Mouse (Mus musculus) limb, embryonic 12.5 days (tissue): ENCODE data around the gene D10Wsu102e. TPM values are rescaled to one million over a fixed set of nuclear protein-coding genes. Genes with fewer than 3 reads are reported as not detected.
"Not testable (repeated sequence)": the region's sequence is repeated elsewhere in the genome, so short reads cannot be mapped to it uniquely, and the experiment has no call there.

Source experiments
- ATAC-seq: fragments of 200-750 bp; cut with Nextera tagmentation; 2 replicates; pipeline ENCODE4 v1.8.0; 2017; ENCODE audit warnings: low read depth, moderate TSS enrichment; ENCODE audit not compliant: insufficient number of reproducible peaks, insufficient read depth, low FRiP score, low TSS enrichment
- H3K27ac ChIP-seq: fragments of 300-500 bp; sonication (generic); 2 replicates; pipeline ENCODE4 v1.5.1; 2016; ENCODE audit warnings: mild to moderate bottlenecking, moderate library complexity
- H3K27me3 ChIP-seq: fragments of 300-500 bp; sonication (generic); 2 replicates; pipeline ENCODE4 v1.6.1; 2016; ENCODE audit warnings: mild to moderate bottlenecking, moderate library complexity
- H3K36me3 ChIP-seq: fragments of 300-500 bp; sonication (generic); 2 replicates; pipeline ENCODE4 v1.6.1; 2016; ENCODE audit warnings: mild to moderate bottlenecking, moderate library complexity
- H3K4me1 ChIP-seq: fragments of 300-500 bp; sonication (generic); replicated peaks from 2 replicates; pipeline ENCODE4 v1.6.1; 2016
- H3K4me2 ChIP-seq: fragments of 300-500 bp; sonication (generic); 2 replicates; pipeline ENCODE4 v1.6.1; 2016; ENCODE audit warnings: mild to moderate bottlenecking, moderate library complexity
- H3K4me3 ChIP-seq: fragments of 300-500 bp; sonication (generic); replicated peaks from 2 replicates; pipeline ENCODE4 v1.5.1; 2016; ENCODE audit warnings: mild to moderate bottlenecking
- H3K9ac ChIP-seq: fragments of 300-500 bp; sonication (generic); replicated peaks from 2 replicates; pipeline ENCODE4 v1.6.1; 2016; ENCODE audit warnings: mild to moderate bottlenecking, moderate library complexity
- H3K9me3 ChIP-seq: fragments of 300-500 bp; sonication (generic); 2 replicates; pipeline ENCODE4 v1.6.1; 2016; ENCODE audit warnings: mild to moderate bottlenecking, moderate library complexity
- WGBS: fragments of 180-500 bp; shearing (Covaris S2); methylation state at CpG from one replicate; pipeline ENCODE4 v1.1.7; 2016; 5-methylcytosine and 5-hydroxymethylcytosine counted together
- polyA plus RNA-seq: library from polyadenylated mRNA; unstranded; fragments of >200 nt; fragmentation: Nextera tagmentation; extraction: Ambion mirVana; gene quantifications from 2 replicates; pipeline ENCODE4 v1.2.1, GENCODE M21; 2016

The D10Wsu102e gene
- polyA plus RNA-seq, 1 experiment from 2014 or later = 0.92 TPM

DNA sequence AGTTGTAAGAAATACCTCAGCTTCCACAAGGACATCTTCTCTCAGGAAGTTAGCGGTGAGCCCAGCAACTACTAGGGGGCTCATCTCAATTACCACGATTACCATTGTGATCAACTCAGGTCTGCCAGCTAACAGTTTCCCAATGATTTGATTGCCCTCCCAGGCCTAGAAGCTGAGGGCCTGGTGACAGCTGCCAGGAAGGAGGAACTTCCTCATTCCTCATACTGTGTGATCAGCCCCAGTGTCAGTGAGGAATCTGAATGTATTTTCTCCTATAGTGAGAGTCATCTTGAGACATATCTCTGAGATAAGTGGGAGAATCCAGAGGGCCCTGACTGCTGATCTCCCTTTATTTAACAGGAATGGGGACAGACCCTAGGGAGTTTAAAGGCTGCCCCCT is 37.3 kb downstream of the D10Wsu102e start:
- Histone ChIP-seq H3K4me3 (no peak overlapping the region), H3K27ac (no peak overlapping the region), H3K27me3 (no peaks in the 10 kb centered on the region), H3K4me1 (no peaks in the 10 kb centered on the region), H3K4me2 (no peak overlapping the region), H3K36me3 (no peaks in the 10 kb centered on the region), H3K9ac (no peak overlapping the region), H3K9me3 (no peaks in the 10 kb centered on the region)
- whole genome bisulfite sequencing = 90% methylated on average over 2 of the region's 2 CpGs
- no peak for ATAC-seq

DNA sequence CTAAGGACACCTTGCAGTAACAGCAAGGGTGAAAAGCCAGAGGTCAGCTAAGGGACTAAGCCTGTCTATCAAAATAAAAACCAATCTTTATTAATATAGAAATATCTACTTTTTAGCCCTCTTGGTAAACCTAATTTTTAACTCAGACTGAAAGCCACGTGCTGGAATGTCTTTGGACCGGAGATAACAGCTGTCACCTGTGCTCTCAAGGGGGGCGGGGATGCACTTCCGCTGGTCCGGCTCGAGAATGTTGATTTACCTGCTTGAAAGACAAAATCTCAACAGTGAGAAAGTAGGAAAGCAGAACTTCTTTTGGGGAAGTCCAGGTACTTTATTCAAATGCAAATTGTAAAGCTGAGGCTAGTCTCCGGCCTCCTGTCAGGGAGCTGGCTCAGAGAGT is 40.9 kb downstream of the D10Wsu102e start:
- H3K4me2 ChIP-seq = not testable (repeated sequence)

DNA sequence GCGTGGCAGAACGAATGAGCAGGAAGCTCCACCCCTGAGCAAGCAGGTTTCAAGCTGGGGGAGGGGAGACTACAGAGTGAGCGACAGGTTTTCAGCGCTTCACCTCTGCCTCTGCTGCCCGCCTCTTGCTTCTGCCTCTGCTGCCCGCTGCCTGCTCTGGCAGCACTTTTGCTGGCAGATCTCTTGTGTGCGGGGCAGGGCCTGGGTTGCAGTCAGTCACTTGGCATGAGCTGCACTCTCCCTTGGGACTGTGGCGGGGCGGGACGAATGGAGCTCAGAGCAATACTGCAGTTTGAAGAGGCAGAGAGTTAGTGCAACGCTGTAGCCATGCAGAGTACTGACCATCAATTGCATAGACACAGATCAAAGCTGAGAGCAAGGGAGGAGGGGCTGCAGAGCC is 45.0 kb downstream of the D10Wsu102e start:
- no peaks in the 10 kb centered on the region for H3K27me3 ChIP-seq
- WGBS = 90% methylated on average over 11 of the region's 11 CpGs
- no peak overlapping the region for H3K9ac ChIP-seq
- H3K4me3 ChIP-seq = no peak overlapping the region
- ATAC-seq = no peak
- H3K27ac ChIP-seq = no peak overlapping the region
- H3K36me3 ChIP-seq = peaks cover 9% of the 10 kb centered on the region
- H3K9me3 ChIP-seq = peaks cover 15% of the 10 kb centered on the region
- no peaks in the 10 kb centered on the region for H3K4me1 ChIP-seq
- H3K4me2 ChIP-seq = no peak overlapping the region

More for the DNA sequence above, 40.9 kb downstream of the D10Wsu102e start:
- H3K4me1 ChIP-seq, ATAC-seq, H3K4me3 ChIP-seq, H3K9ac ChIP-seq, H3K36me3 ChIP-seq, H3K27me3 ChIP-seq, H3K27ac ChIP-seq: not testable (repeated sequence)
- WGBS = 86% methylated on average over 7 of the region's 7 CpGs
- H3K9me3 ChIP-seq = 0 out of 2 replicates have a peak, but pooled peaks cover 11% of the 10 kb centered on the region

DNA sequence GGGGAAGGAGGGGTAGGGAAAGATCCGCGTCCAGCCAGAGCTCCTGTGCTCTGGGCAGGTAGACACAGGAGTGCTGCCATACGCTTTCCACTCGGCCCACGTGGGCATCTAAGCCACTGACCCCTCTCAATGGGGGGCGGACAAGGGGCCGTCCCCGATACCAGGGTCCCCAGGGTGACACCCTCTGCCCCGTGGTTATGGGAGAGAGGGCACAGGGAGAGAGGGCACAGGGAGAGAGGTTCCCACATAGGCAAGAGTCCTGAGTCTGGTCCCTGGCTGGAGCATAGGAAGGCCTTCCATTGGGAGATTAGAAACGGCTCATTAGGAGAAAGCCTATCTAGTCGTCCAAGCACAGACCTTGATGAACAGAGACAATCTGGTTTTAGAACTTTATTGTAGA is 45.7 kb downstream of the D10Wsu102e start:
- no peak for ATAC-seq
- Histone ChIP-seq H3K27me3 (no peaks in the 10 kb centered on the region), H3K4me3 (no peak overlapping the region), H3K36me3 (peaks cover 9% of the 10 kb centered on the region), H3K4me2 (no peak overlapping the region), H3K9ac (no peak overlapping the region), H3K27ac (no peak overlapping the region), H3K4me1 (no peaks in the 10 kb centered on the region), H3K9me3 (peaks cover 17% of the 10 kb centered on the region)
- 95% methylated on average over 11 of the region's 11 CpGs for WGBS

DNA sequence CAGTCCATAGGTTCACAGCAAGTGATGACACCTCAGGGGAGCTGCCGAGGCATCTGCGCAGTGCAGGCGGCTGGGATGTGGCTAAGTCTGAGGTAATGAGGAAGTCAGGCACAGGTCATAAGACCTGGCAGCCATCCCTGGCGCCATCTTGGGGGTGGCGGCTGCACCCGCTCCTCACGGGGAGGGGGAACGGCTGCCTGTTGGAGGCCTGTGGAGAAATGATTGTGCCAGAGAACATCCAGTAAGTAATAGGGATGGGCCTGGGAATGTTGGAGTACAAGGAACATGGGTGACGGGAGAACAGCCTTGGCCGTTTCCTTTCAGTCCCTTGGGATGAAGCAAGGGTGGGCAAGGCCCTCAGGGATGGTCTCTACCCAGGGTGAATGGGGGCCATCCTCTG is 47.1 kb downstream of the D10Wsu102e start:
- no peak overlapping the region for H3K4me2 ChIP-seq
- peaks cover 17% of the 10 kb centered on the region for H3K9me3 ChIP-seq
- no peak for ATAC-seq
- no peak overlapping the region for H3K27ac ChIP-seq
- H3K9ac ChIP-seq = no peak overlapping the region
- no peaks in the 10 kb centered on the region for H3K27me3 ChIP-seq
- H3K4me3 ChIP-seq = no peak overlapping the region
- H3K4me1 ChIP-seq = no peaks in the 10 kb centered on the region
- H3K36me3 ChIP-seq = peaks cover 12% of the 10 kb centered on the region
- WGBS = 95% methylated on average over 10 of the region's 10 CpGs

DNA sequence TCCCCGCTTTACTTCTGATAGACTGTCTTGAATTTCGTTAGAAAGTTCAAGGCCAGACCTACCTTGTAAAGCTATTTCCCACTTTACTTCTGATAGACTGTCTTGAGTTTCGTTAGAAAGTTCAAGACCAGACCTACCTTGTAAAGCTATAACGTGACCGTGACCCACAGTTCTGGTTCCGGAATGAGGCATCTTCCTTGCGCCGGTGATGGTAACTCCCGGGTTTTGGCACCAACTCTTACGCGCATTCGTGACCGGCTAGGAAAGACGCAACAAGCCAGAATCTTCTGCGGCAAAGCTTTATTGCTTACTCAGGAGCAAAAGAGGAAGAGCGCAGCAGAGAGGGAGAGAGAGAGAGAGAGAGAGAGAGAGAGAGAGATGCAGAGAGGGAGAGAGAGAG is 58.4 kb downstream of the D10Wsu102e start:
- H3K9ac ChIP-seq, H3K27ac ChIP-seq, H3K4me3 ChIP-seq, H3K4me2 ChIP-seq, ATAC-seq, H3K4me1 ChIP-seq, H3K27me3 ChIP-seq: not testable (repeated sequence)
- WGBS = 94% methylated on average over 16 of the region's 16 CpGs
- H3K36me3 ChIP-seq = peaks cover 13% of the 10 kb centered on the region; the same call in 1 of the 2 replicates
- peaks cover 15% of the 10 kb centered on the region; the same call in 1 of the 2 replicates for H3K9me3 ChIP-seq

DNA sequence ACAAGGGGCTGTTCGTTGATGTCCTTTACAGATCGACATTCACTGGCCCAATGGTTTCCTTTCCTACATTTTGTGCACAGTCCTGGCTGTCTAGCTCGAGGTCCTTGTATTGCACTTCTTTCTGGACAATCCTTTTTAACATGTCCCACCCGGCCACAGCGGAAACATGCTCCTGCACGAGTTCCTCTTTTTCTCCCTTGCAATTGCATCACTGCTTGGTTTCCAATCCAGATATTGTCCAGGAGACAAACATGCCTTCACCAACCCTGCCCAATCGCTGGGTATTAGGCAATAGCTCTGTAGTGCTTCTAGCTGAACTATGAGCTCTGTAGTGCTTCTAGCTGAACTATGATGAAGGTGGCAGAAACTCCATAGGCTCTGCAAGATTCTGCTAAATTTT is 88.6 kb downstream of the D10Wsu102e start:
- no peaks in the 10 kb centered on the region for H3K4me1 ChIP-seq
- H3K9me3 ChIP-seq = peaks cover 49% of the 10 kb centered on the region
- no peak for ATAC-seq
- peaks cover 6% of the 10 kb centered on the region; the same call in 1 of the 2 replicates for H3K36me3 ChIP-seq
- no peak overlapping the region for H3K4me2 ChIP-seq
- WGBS = 88% methylated on average over 7 of the region's 7 CpGs
- no peaks in the 10 kb centered on the region for H3K27me3 ChIP-seq
- no peak overlapping the region for H3K4me3 ChIP-seq
- no peak overlapping the region for H3K27ac ChIP-seq
- no peak overlapping the region for H3K9ac ChIP-seq

DNA sequence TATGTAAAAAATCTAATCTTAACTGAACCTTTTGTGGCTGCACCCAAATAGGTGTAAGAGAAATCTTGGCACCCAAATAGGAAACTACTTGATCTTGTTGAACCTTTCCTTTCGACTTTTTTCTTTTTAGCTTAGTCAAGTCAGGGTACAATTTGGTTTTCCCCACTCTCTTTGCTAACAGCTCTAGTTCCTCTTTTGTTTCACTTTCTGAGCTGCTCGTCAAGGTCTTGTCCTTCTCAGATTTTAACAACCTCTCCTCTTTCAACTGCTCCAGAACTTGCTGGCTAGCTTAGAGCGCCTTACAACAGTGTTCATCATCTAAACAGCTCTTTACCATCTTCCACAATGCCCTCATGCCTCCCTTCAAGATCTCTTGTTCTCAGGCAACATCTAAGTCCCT is 97.5 kb downstream of the D10Wsu102e start:
- H3K27me3 ChIP-seq = no peaks in the 10 kb centered on the region
- WGBS = 89% methylated on average over 3 of the region's 3 CpGs
- no peak for ATAC-seq
- no peak overlapping the region for H3K4me3 ChIP-seq
- peaks cover 11% of the 10 kb centered on the region; the same call in 1 of the 2 replicates for H3K36me3 ChIP-seq
- H3K27ac ChIP-seq = no peak overlapping the region
- no peak overlapping the region for H3K9ac ChIP-seq
- H3K4me1 ChIP-seq = no peaks in the 10 kb centered on the region
- no peak overlapping the region for H3K4me2 ChIP-seq
- peaks cover 38% of the 10 kb centered on the region for H3K9me3 ChIP-seq

DNA sequence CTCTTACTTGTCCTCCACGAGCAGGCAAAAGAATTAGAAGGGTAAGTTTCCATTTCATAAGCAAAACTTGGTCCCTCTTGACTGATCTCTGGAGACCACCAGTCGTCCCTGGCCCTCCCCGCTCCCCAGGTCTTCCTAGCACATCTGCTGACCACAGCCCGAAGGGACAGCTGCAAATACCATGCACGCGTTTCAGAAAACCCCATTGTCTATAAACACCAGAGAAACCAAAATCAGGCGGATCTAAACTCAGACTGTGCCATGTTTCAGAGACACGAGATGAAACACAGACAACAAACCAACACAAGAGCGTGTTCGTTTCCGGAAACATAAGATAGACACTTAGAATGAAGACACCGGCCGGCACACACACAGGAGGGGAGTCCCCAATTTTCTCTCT is 115.2 kb downstream of the D10Wsu102e start:
- no peaks in the 10 kb centered on the region for H3K27me3 ChIP-seq

DNA sequence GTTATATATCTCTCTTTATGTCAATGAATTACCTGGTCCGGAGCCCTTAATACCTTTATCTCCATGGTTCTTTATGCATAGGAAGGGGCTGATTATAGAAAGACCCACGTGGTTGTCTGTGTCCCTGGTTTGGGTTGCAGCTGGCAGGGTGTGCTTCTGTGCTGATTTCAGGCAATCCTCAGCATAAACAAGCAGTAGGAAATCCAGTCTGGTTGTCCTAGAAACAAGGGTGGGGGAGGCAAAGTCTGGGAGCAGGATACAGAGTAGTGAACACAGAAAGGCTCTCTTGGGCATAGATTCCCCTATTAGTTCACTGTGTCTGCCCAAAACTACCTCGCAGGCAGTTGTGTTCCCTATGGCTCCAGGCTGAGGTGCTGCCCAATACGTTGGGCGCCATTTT is 117.3 kb downstream of the D10Wsu102e start:
- Histone ChIP-seq H3K36me3 (no peaks in the 10 kb centered on the region), H3K27ac (no peak overlapping the region), H3K9ac (no peak overlapping the region), H3K27me3 (no peaks in the 10 kb centered on the region), H3K9me3 (peaks cover 8% of the 10 kb centered on the region; the same call in 1 of the 2 replicates), H3K4me1 (no peaks in the 10 kb centered on the region), H3K4me3 (no peak overlapping the region), H3K4me2 (no peak overlapping the region)
- 85% methylated on average over 5 of the region's 5 CpGs for WGBS
- ATAC-seq = no peak

More for the DNA sequence above, 115.2 kb downstream of the D10Wsu102e start:
- no peaks in the 10 kb centered on the region for H3K36me3 ChIP-seq
- no peak overlapping the region for H3K4me2 ChIP-seq
- no peak overlapping the region for H3K27ac ChIP-seq
- H3K9ac ChIP-seq = no peak overlapping the region
- no peaks in the 10 kb centered on the region for H3K4me1 ChIP-seq
- H3K4me3 ChIP-seq = no peak overlapping the region
- ATAC-seq = no peak
- WGBS = 96% methylated on average over 13 of the region's 13 CpGs
- peaks cover 8% of the 10 kb centered on the region; the same call in 1 of the 2 replicates for H3K9me3 ChIP-seq

DNA sequence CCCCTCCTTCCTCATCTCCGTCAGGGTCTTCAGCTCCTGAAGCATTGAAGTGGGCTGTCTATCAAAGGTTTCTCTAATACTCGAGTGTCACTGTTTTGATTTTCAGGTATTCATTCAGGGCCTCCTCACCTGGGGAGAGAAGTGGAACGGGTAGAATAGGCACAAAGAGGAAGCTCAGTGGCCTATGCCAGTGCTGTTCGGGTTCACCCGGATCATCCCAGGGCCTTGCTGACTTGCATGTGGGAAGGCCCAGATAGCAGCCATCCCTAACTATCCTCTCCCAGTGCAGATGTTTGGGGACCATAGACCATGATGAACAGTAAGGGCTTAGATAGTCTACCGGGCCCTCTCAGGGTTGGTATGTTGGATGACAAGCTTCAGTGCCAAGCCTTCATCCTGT is 130.5 kb downstream of the D10Wsu102e start:
- H3K36me3 ChIP-seq = no peaks in the 10 kb centered on the region
- H3K9me3 ChIP-seq = no peaks in the 10 kb centered on the region
- no peak overlapping the region for H3K27ac ChIP-seq
- no peak for ATAC-seq
- no peak overlapping the region for H3K4me3 ChIP-seq
- 83% methylated on average over 6 of the region's 6 CpGs for WGBS
- no peaks in the 10 kb centered on the region for H3K27me3 ChIP-seq
- H3K9ac ChIP-seq = no peak overlapping the region
- no peak overlapping the region for H3K4me2 ChIP-seq
- no peaks in the 10 kb centered on the region for H3K4me1 ChIP-seq

DNA sequence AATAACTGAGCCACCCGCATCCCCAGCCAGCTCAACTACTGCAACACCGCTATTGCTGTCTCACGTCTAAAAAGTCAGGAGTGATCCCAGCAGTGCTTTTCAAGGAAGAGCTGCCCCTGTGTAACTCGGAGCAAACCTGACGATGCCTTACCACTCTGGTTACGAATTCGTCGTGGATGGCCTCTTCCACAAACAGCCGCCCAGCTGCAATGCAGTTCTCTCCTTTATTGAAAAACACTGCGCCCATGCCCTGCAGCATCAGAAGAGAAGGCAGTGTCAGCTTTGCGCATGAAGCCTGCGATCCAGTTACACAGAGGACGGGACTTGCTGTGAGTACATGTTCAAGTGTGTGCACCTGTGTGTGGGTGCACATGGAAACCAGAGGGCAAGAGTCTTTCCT is 137.3 kb downstream of the D10Wsu102e start:
- Histone ChIP-seq H3K9me3 (no peaks in the 10 kb centered on the region), H3K27ac (no peak overlapping the region), H3K36me3 (no peaks in the 10 kb centered on the region), H3K9ac (no peak overlapping the region), H3K27me3 (no peaks in the 10 kb centered on the region), H3K4me2 (no peak overlapping the region), H3K4me1 (no peaks in the 10 kb centered on the region), H3K4me3 (no peak overlapping the region)
- 87% methylated on average over 13 of the region's 13 CpGs for WGBS
- ATAC-seq = no peak
